Mouse (Mus musculus) gonadal fat pad, adult 2 months (tissue): ENCODE results near the gene Mtss1l. TPM values are rescaled to one million over a fixed set of nuclear protein-coding genes. Genes with fewer than 3 reads are reported as not detected.
"Not testable (repeated sequence)": the region's sequence is repeated elsewhere in the genome, so short reads cannot be mapped to it uniquely, and the experiment has no call there.

Experiments
- DNase-seq: peaks from one replicate; pipeline ENCODE4 v3.0.0-alpha.2; 2012; ENCODE audit warnings: low read depth
- polyA plus RNA-seq: library from polyadenylated mRNA; depleted of rRNA; stranded (reverse); fragments of >200 nt; gene quantifications from 2 replicates; pipeline ENCODE4 v1.2.3, GENCODE M21; 2012; rRNA removed

The Mtss1l gene
- polyA plus RNA-seq, 1 experiment: 39.4 TPM

DNA sequence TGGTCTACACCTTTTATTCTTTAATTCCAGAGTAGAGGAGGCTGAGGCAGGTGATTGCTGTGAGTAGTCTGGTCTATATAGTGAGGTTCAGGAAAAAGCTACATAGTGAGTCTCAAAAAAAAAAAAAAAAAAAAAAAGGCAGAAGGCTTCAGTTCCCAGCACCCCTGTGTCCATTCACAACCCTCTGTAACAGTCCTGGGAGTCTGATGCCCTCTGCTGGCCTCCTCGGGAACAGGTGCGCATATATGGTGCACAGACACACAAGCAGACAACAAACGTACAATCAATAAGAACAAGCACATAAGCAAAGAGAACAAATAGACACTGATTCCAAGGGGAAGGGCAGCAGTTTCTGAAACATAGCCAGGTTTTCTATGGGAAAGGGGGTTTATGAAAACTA is 55.1 kb downstream of the Mtss1l start:
- DNase-seq: no peak

DNA sequence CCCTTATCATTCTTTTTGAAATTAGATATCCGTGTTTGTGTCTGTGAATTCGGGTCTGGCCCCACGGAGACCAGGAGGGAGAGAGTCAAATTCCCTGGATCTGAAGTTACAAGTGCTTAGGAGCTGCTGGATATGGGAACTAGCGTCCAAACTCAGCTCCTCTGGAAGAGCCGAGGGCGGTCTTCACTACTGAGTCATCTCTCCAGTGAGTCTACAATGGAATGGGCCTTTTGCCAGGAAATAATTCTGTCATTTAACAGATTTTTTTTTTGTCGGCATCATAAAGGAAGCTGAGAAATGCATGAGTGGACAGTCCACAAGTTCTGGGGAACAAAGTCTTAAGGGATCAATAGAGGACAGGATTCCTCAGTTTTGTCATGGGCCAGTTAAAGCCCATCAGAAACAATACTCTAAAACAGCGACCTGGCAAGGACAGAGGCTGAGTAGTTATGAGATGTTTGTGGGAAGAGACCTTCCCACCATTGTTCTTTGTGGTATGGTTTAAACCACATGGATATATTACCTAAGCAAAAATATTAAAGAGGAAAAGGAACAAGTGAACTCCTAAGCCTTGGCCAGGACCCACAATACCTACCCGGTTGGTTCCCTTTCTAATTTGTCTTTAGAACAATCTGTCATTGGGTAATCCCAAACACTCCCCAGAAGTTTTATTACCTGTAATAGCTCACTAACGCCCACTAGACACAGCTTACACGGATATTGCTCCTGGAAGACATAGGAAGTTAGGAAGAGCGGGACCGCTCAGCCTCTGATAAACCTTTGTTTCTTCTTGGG is 58.8 kb downstream of the Mtss1l start:
- DNase-seq: no peak

DNA sequence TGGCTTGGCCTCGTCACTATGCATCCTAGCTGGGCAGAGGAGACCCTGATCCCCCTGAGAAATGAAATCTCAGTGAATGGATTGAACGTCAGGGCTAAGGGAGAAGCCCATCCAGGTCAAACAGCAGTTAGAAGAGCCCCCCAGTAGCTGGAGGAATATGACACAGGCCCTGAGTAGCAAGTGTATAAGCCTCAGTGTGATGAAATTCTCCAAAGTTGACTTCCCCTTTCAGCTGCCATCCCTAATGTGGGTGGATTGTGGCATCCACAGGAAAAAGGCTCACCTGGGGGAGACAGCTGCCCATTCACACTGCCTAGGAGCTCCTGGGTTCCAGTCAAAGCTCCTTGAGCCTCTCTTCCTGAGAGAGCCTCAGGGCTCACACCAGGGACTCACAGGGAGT is 64.1 kb downstream of the Mtss1l start:
- DNase-seq: no peak

DNA sequence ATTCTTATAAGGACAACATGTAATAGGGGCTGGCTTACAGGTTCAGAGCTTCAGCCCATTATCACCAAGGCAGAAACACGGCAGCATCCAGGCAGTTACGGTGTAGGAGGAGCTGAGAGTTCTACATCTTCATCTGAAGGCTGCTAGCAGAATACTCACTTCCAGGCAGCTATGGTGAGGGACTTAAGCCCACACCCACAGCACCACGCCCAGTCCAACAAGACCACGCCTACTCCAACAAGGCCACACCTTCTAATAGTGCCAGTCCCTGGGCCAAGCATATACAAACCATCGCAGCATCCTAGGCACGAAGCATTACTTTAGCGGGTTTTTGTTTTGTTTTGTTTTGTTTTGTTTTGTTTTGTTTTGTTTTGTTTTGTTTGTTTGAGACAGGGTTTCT is 65.2 kb downstream of the Mtss1l start:
- DNase-seq: not testable (repeated sequence)

DNA sequence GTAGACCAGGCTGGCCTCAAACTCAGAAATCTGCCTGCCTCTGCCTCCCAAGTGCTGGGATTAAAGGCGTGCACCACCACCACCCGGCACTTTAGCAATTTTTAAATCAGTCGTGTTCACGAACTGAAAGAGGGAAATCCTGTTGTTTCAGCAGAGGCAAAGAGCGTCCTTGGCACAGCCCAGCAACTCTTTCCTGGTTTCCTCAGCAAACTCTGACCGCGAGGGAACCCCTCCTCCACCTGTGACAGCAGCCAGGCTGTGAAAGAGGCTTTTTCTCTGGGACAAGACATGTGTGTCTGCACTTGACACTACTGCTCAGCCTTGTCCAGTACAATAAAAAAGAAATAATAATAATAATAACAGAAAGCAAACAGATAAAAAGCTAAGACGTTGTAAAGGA is 65.7 kb downstream of the Mtss1l start:
- no peak for DNase-seq

DNA sequence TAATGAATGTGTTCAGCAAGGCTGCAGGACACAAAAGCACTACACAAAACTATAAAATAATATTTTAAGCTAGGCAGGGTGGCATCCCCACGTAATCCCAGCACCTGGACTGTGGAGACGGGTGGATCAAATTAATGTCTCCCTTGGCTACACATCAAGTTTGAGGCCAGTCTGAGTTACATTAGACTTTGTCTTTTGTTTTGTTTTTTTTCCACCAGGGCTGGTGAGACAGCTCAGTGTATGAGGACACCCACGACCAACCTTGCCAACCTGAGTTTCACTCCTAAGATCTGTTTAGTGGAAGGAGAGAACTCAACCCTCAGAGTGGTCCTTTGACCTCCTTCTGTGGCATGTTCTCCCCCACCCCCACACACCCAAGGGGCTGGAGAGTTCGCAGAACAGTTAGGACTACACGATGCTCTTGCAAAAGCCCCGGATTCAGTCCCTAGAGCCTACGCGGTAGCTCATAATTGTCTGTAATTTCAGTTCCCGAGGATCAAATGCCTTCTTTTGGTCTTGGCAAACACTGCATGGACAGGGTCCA is 66.2 kb downstream of the Mtss1l start:
- no peak for DNase-seq

DNA sequence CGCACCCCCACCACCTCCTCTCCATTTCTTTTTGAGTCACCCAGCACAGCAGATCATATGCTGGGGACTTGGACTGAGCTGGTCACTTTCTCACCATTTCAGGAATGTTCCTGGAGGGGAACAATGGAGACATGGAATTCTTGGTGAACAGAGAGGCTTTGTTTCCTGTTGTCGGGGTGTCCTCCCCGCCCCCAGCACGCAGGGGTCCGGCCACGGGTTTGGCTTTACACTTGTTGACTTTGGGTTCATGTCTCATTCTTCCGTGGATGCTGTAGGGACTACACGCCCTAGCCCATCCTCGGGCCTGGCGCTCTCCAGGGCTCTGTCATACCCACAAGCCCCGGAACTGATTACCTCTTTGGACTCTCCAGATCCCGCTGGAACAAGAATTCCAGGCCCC is 67.7 kb downstream of the Mtss1l start:
- DNase-seq: no peak

DNA sequence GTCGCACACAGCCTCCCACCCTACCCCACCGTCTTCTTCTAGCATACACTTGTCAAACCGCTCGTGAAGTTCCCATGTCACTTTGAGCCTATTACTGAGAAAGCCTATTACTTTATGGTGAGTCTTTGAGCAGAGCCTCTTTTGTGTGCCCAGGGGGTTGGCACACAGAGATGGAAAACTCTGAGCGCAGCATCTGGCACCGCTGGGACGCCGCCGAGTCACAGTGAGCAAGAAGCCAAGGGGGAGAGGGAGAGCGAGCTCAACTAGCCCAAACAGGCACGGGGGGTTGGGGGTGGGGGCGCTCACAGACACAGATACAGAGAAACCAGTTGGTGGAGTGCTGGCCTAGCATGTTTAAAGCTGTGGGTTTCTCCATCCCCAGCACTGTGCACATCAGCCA is 68.3 kb downstream of the Mtss1l start:
- DNase-seq: no peak

DNA sequence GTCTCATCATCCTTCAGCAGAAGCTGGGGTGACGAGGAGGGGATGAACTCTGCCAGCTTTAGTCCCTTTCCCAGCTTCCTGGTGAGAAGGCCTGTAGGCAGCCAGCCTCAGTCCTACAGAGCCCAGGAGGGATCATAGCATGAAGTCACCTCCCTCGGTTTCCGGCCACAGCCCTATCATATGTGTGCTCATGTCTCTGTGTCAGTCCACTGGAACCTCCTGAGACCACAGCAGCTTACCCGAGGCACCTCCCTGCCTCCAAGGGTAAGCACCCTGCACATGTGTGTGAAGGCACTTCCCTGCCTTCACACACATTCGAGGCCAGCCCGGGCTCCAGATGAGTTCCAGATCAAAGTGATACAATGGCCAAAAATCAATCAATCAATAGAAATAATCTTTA is 69.0 kb downstream of the Mtss1l start:
- DNase-seq: no peak

Other genes with a start within 250 kb of the Mtss1l start
- gene Vac14, start 102.9 kb upstream of the Mtss1l start, polyA plus RNA-seq: 41.9 and 56.1 TPM in 2 replicates
- gene Il34, start 84.4 kb downstream of the Mtss1l start, polyA plus RNA-seq: 43.4 and 49.2 TPM in 2 replicates
- gene Cog4, start 125.1 kb downstream of the Mtss1l start, polyA plus RNA-seq: 53.0 and 53.5 TPM in 2 replicates
- 32.8 and 38.6 TPM in 2 replicates for gene Sf3b3, start 125.3 kb downstream of the Mtss1l start, polyA plus RNA-seq
- gene Fuk, start 181.0 kb downstream of the Mtss1l start, polyA plus RNA-seq: 13.4 and 16.4 TPM in 2 replicates
- 189 and 209 TPM in 2 replicates for gene St3gal2, start 198.4 kb downstream of the Mtss1l start, polyA plus RNA-seq